Mouse (Mus musculus): Measurements from ENCODE around the gene Dlg2.

GRCm38 (mm10) chr7:91709853-91710252 is 1233.4 kb downstream of the Dlg2 start:
- TF ChIP-seq CTCF (IDR thresholded peaks at IDR 0.05; ENCODE audit: low read depth, low read length) (no peak), POLR2A (IDR thresholded peaks at IDR 0.05; ENCODE audit: borderline replicate concordance, low read depth, low read length) (no peak)

Data from bone marrow macrophage, adult 2 months (primary cell).